Mouse (Mus musculus): ENCODE measurements around the gene Ifitm6.

Gene Ifitm6

GRCm38 (mm10) chr7:141048226-141049218, 30.8 kb upstream of the Ifitm6 start:
- TF ChIP-seq GATA4 (IDR thresholded peaks at IDR 0.05; ENCODE audit: insufficient replicate concordance, low read length): peak; percentile 61; the same call in 1 of the 2 replicates

DNA sequence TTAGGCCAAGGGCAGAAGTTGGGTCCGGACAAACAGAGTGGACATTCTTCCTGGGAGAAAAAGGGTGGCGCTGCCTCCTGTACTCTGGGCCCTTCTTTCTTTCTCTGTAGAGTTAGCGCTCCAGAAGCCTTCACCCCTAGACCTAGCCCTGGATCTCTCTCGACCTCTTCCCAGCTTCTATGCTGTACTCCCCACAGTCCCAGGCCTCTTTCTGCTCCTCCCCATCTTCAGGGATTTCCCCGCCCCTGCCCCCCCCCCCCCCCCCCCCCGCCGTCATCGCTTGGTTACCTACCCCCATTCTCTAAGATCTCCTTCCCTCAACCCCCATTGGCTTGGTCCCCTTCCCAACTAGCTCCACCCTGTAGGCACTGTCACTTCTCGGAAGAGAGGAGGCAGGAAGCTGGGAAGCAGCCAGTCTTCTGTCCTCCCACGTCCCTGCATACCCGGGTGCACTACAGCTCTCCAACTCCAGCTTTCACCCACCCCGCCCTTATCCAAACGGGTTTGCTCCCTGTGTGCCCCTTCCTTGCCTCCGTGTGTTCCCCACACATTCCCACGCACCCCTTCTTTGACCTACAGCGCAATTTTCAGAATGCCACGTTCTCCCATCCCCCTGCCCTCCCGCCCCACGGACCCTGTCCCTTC, 30.0 kb upstream of the Ifitm6 start:
- no peak; the same call in 1 of the 2 replicates for TF ChIP-seq GATA4 (IDR thresholded peaks at IDR 0.05; ENCODE audit: insufficient replicate concordance, low read length)

DNA sequence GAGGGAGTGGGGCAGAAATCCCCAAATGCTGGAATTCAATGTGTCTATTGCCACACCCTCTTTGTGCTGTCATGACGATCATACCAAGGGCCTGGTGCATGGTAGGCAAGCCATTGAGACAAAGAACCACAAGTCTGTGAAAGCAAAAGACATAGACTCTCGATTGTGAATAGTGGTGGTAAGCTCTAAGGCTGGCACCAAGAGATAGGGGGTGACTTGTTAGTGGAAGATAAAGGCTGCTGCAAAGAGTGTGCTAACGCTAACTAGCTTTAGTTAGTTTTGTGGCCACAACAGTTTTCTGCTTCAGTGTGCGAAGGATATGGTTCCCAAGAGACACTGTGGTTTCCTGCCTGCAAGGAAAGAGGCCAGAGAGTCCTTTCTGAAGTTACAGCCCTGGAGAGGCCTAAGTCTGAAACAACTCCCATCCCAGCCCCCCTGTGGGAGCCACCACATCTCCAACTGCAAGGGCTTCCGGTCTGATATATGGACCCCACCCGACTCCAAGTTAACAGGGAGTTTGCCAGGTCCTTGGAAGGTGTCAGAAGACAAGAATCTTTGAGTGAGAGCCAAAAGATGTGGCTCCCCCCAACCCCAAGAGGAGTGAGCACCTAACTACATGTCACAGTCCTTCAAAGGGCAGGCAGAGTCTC, 29.3 kb upstream of the Ifitm6 start:
- no peak for TF ChIP-seq GATA4 (IDR thresholded peaks at IDR 0.05; ENCODE audit: insufficient replicate concordance, low read length)

DNA sequence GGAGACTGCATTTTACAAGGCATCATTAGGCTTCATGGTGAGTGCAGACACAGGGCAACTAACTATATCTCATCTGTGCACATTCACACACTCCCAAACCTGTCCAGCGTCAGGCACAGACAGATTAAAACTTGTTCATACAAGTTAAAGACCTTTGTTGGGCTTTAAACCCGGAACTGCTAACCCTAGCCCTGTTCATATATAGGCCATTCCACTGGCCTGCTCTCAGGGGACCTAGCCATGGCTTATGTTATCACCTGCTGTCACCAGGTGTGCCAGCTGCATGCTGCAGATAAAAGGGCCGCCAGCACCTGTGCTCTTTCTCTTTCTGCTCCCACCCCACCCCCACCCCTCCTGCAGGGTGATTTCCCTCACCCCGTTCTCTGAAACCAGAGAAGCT, 24.8 kb upstream of the Ifitm6 start:
- TF ChIP-seq GATA4 (IDR thresholded peaks at IDR 0.05; ENCODE audit: insufficient replicate concordance, low read length): no peak

DNA sequence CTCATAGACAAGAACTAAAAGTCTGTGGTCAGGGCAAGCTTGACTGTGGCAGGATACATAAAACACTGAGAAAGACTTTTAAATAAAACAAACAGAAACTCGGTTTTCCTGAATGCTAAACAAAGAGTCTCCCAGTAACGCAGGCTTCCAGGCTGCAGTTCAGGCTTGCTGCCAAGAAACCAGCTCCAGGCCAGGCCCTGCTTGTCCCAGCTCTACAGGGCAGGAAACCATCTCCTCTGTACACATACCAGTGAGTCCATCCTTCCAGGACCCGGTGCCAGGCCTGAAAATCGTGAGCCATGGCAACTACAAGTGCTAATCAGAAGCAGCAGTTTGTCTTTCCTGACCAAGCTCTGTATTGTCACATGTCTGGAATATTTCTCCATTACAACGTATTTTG, 23.9 kb upstream of the Ifitm6 start:
- TF ChIP-seq GATA4 (IDR thresholded peaks at IDR 0.05; ENCODE audit: insufficient replicate concordance, low read length): no peak

DNA sequence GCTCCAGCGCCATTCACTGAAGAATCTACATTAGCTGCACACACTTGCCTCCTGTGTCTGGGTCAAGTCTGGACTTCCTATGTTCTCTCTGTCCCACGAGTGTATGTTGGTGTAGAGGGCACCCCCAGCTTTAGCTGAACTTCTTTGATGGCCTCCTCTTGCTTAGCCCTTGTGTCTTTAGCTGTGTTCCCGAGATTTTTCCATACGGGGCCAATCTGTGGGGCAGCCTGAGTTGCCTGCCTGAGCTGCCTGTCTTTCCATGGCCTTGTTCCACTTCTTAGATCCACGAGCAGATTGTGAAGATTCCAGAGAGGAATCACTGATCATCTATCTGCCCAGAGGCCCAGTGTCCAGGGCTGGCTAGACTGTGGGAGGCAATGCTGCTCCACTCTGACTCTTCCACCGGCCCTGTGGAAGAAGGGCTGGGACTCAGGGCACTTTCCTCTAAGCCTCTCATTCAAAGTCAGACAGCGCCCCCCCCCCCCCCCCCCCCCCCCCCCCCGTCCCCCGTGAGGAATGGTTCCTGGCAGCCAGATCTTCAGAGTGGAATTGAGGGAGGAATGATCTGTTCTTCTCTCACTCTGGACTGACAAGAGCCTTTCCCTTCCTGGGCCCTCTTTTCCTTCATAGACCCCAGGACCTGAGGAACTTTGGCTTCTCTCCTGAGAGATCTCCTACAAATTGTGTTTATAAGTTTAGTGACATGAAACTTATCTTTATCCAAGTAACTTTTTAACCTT, 23.3 kb upstream of the Ifitm6 start:
- no peak for TF ChIP-seq GATA4 (IDR thresholded peaks at IDR 0.05; ENCODE audit: insufficient replicate concordance, low read length)

DNA sequence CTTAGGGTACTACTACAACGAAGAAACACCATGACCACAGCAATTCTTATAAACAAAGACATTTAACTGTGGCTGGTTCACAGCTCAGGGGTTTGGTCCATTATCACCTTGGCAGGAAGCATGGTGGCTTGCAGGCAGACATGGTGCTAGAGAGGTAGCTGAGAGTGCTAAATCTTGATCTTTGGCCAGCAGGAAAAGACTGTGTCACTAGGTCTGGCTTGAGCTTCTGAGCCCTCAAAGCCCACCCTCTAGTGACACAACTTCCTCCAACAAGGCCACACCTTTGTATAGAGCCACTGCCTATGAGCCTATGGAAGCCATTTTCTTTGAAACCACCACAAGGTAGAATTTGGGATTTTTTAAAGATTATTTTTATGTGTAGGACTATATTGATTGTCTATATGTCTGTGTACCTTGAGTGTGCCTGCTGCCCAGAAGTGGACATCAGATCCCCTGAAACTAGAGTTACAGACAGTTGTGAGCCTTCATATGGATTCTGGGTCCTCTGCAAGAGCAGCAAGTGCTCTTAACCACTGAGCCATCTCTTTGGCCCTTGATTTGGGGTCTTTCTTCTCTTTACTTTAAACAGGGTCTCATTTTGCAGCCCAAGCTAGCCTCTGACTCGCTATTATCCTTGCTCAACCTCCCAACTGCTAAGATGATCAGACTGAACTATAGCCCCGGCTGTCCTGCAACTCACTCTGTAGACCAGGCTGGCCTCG, 21.8 kb upstream of the Ifitm6 start:
- TF ChIP-seq GATA4 (IDR thresholded peaks at IDR 0.05; ENCODE audit: insufficient replicate concordance, low read length): no peak

- no peak for TF ChIP-seq GATA4 (IDR thresholded peaks at IDR 0.05; ENCODE audit: insufficient replicate concordance, low read length)
Measured at GRCm38 (mm10) chr7:141038090-141039032, 20.6 kb upstream of the Ifitm6 start.

DNA sequence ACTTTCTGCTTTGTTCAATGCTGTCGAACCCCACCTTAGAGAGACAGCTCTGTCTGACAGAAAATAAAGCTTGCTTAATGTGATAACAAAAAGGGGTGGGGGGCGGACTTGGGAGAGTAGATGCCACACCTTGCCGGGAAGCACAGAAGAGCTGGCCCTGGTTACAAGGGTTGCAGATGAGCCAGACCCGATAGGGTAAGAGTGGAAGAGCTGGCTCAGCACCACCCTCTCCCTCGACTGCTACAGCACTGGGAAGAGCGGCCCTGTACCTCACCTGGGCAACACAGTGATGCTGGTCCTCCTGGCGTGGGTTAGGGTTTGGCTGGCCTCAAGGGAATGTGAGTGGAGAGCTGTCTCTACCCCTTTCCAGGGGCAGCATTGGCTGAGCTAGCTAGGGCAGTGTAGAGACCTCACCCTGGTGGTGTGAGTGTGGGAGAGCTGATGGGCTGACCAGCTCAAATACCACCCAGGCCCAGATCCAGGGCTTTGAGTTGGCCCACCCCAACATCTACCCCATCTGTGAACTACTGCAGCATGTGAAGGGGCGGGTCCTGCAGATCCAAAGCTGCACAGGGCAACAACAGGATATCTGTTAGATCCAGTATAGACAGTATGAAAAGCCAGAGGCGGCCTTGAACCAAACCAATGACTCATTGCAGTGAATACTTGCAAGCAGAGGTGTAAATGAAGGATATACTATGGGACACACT, 14.9 kb upstream of the Ifitm6 start:
- no peak for TF ChIP-seq GATA4 (IDR thresholded peaks at IDR 0.05; ENCODE audit: insufficient replicate concordance, low read length)

GRCm38 (mm10) chr7:141030390-141030789, 12.7 kb upstream of the Ifitm6 start:
- no peak for TF ChIP-seq GATA4 (IDR thresholded peaks at IDR 0.05; ENCODE audit: insufficient replicate concordance, low read length)

DNA sequence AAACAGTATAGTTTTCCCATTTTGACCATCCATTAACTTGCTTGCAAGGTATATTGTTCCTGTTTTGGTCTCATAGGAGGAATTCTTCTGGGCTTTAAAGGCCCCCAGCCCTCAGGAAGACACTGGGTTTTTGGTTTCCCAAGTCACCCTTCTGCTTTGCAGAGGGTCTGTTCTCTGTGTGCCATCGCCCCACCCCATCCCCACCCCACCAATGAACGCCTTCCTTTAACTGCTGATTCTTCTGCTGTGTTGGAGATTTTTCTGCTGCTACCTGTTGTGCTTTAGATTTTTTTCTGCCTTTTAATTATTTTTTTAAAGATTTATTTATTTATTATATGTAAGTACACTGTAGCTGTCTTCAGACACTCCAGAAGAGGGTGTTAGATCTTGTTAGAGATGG, 11.1 kb upstream of the Ifitm6 start, which contains the start of gene Gm17387:
Gene Gm17387 (plus strand): TSS at position 301 of the 400 bp plus-strand sequence.
- TF ChIP-seq GATA4 (IDR thresholded peaks at IDR 0.05; ENCODE audit: insufficient replicate concordance, low read length): no peak

DNA sequence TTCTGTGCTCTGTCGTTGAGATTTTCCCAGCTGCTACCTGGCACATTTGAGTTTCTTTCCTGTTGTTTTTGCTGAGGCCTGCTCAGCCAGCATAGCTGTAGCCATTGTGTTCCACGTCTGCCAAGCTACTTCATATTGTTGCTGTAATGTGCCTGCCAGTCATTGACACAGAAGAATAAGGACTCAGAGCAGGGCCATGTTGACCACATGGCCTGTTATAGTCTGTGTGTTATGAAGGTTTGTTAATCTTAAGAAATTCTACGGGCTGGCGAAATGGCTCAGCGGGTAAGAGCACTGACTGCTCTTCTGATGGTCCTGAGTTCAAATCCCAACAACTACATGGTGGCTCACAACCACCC, 9.0 kb upstream of the Ifitm6 start:
- TF ChIP-seq GATA4 (IDR thresholded peaks at IDR 0.05; ENCODE audit: insufficient replicate concordance, low read length): no peak

Measured in liver, adult (tissue).